Mouse (Mus musculus) lung, embryonic 16.5 days (tissue): ENCODE results near the gene Pih1d1. TPM values are rescaled to one million over a fixed set of nuclear protein-coding genes. Genes with fewer than 3 reads are reported as not detected.

ENCODE experiments used
- ATAC-seq: fragments of 200-750 bp; cut with Nextera tagmentation; 2 replicates; pipeline ENCODE4 v1.8.0; 2017; ENCODE audit warnings: low read depth, mild to moderate bottlenecking, moderate library complexity
- H3K27ac ChIP-seq: fragments of 300-500 bp; sonication (generic); 2 replicates; pipeline ENCODE4 v1.5.1; 2014; ENCODE audit warnings: mild to moderate bottlenecking, control low read depth, low read length
- H3K27me3 ChIP-seq: fragments of 300-500 bp; sonication (generic); 2 replicates; pipeline ENCODE4 v1.6.1; 2014; ENCODE audit warnings: low read depth, low read length, mixed read lengths; ENCODE audit not compliant: control insufficient read depth, insufficient read depth
- H3K36me3 ChIP-seq: fragments of 300-500 bp; sonication (generic); 2 replicates; pipeline ENCODE4 v1.6.1; 2014; ENCODE audit warnings: low read length; ENCODE audit not compliant: control insufficient read depth, insufficient read depth
- H3K4me1 ChIP-seq: fragments of 300-500 bp; sonication (generic); replicated peaks from 2 replicates; pipeline ENCODE4 v1.6.1; 2014; ENCODE audit warnings: low read length, mixed read lengths; ENCODE audit not compliant: control insufficient read depth, insufficient read depth
- H3K4me2 ChIP-seq: fragments of 300-500 bp; sonication (generic); 2 replicates; pipeline ENCODE4 v1.6.1; 2014; ENCODE audit warnings: low read depth, low read length, control low read depth
- H3K4me3 ChIP-seq: fragments of 300-500 bp; sonication (generic); 2 replicates; pipeline ENCODE4 v1.5.1; 2014; ENCODE audit warnings: mild to moderate bottlenecking, low read length, control low read depth
- H3K9ac ChIP-seq: fragments of 300-500 bp; sonication (generic); 2 replicates; pipeline ENCODE4 v1.6.1; 2014; ENCODE audit warnings: low read length, control low read depth
- H3K9me3 ChIP-seq: fragments of 300-500 bp; sonication (generic); 2 replicates; pipeline ENCODE4 v1.6.1; 2016; ENCODE audit warnings: low read length; ENCODE audit not compliant: control insufficient read depth
- WGBS: fragments of 180-500 bp; shearing (Covaris S2); extraction: QIAGEN DNeasy Blood & Tissue Kit; methylation state at CpG from one replicate; pipeline ENCODE4 v1.1.7; 2014; 5-methylcytosine and 5-hydroxymethylcytosine counted together
- polyA plus RNA-seq: library from polyadenylated mRNA; unstranded; fragments of >200 nt; fragmentation: Nextera tagmentation; extraction: Ambion mirVana; gene quantifications from 2 replicates; pipeline ENCODE4 v1.2.1, GENCODE M21; 2015

Pih1d1 gene
- polyA plus RNA-seq, 1 experiment from 2014 or later = 100 TPM

GRCm38 (mm10) chr7:45131850-45132249, 22.3 kb upstream of the Pih1d1 start:
- H3K27ac ChIP-seq = no peak overlapping the region
- no peaks in the 10 kb centered on the region for H3K27me3 ChIP-seq
- H3K9me3 ChIP-seq = no peaks in the 10 kb centered on the region
- peak overlapping the region; percentile 20; the same call in 1 of the 2 replicates for H3K9ac ChIP-seq
- WGBS = 68% methylated on average over 11 of the region's 11 CpGs
- no peak for ATAC-seq
- H3K4me2 ChIP-seq = no peak overlapping the region
- H3K4me3 ChIP-seq = no peak overlapping the region
- H3K36me3 ChIP-seq = peaks cover 5% of the 10 kb centered on the region
- H3K4me1 ChIP-seq = peaks cover 11% of the 10 kb centered on the region

GRCm38 (mm10) chr7:45133446-45134159, 20.5 kb upstream of the Pih1d1 start:
- Histone ChIP-seq H3K9ac (no peak overlapping the region), H3K9me3 (no peaks in the 10 kb centered on the region), H3K4me1 (peaks cover 6% of the 10 kb centered on the region), H3K36me3 (no peaks in the 10 kb centered on the region), H3K27ac (no peak overlapping the region), H3K4me3 (no peak overlapping the region), H3K27me3 (no peaks in the 10 kb centered on the region), H3K4me2 (no peak overlapping the region)
- no peak for ATAC-seq
- 73% methylated on average over 8 of the region's 8 CpGs for WGBS

- no peaks in the 10 kb centered on the region for H3K27me3 ChIP-seq
- H3K36me3 ChIP-seq = no peaks in the 10 kb centered on the region
- peaks cover 5% of the 10 kb centered on the region for H3K4me1 ChIP-seq
- H3K4me2 ChIP-seq = no peak overlapping the region
- ATAC-seq = 0 out of 2 replicates have a peak, but pooled peaks have one; percentile 16
- no peak overlapping the region for H3K9ac ChIP-seq
- no peak overlapping the region for H3K4me3 ChIP-seq
- H3K27ac ChIP-seq = no peak overlapping the region
- 8% methylated on average over 12 of the region's 12 CpGs for WGBS
- H3K9me3 ChIP-seq = no peaks in the 10 kb centered on the region
These were observed 19.5 kb upstream of the Pih1d1 start for GRCm38 (mm10) chr7:45134544-45135026.

GRCm38 (mm10) chr7:45135370-45135769, 18.7 kb upstream of the Pih1d1 start:
- no peaks in the 10 kb centered on the region for H3K27me3 ChIP-seq
- no peaks in the 10 kb centered on the region for H3K36me3 ChIP-seq
- no peaks in the 10 kb centered on the region; the same call in 1 of the 2 replicates for H3K4me1 ChIP-seq
- no peak for ATAC-seq
- peak overlapping the region; percentile 88 for H3K4me2 ChIP-seq
- H3K4me3 ChIP-seq = peak overlapping the region; percentile 72
- 70% methylated on average over 3 of the region's 3 CpGs for WGBS
- no peaks in the 10 kb centered on the region for H3K9me3 ChIP-seq
- H3K9ac ChIP-seq = peak overlapping the region; percentile 83; the same call in 1 of the 2 replicates
- H3K27ac ChIP-seq = no peak overlapping the region

GRCm38 (mm10) chr7:45135993-45136567, 18.0 kb upstream of the Pih1d1 start, which contains the start of the genes Gm45713 and Flt3l:
TSS of gene Gm45713 (minus strand) at chr7:45136231.
TSS of gene Flt3l (minus strand) at chr7:45136432.
- Histone ChIP-seq H3K9ac (peak within 1 kb of the TSS; percentile 83), H3K27me3 (no peaks in the 10 kb centered on the region), H3K27ac (no peak within 1 kb of the TSS), H3K4me2 (peak within 1 kb of the TSS; percentile 88), H3K9me3 (no peaks in the 10 kb centered on the region), H3K4me1 (no peaks in the 10 kb centered on the region; the same call in 1 of the 2 replicates), H3K4me3 (peak within 1 kb of the TSS; percentile 72), H3K36me3 (no peaks in the 10 kb centered on the region)
- ATAC-seq = peak; percentile 88
- 2% methylated on average over 29 of the region's 29 CpGs for whole genome bisulfite sequencing

GRCm38 (mm10) chr7:45137171-45138006, 16.7 kb upstream of the Pih1d1 start:
- Histone ChIP-seq H3K27ac (no peak overlapping the region), H3K36me3 (peaks cover 2% of the 10 kb centered on the region; the same call in 1 of the 2 replicates), H3K9ac (no peak overlapping the region), H3K4me1 (no peaks in the 10 kb centered on the region; the same call in 1 of the 2 replicates), H3K4me2 (no peak overlapping the region), H3K4me3 (no peak overlapping the region), H3K27me3 (no peaks in the 10 kb centered on the region), H3K9me3 (no peaks in the 10 kb centered on the region)
- 67% methylated on average over 12 of the region's 12 CpGs for WGBS
- no peak for ATAC-seq

- ATAC-seq = no peak
- no peaks in the 10 kb centered on the region for H3K9me3 ChIP-seq
- H3K4me2 ChIP-seq = no peak overlapping the region
These were observed 15.7 kb upstream of the Pih1d1 start for GRCm38 (mm10) chr7:45138403-45138802.

GRCm38 (mm10) chr7:45139904-45140723, 14.0 kb upstream of the Pih1d1 start:
- Histone ChIP-seq H3K4me3 (no peak overlapping the region), H3K27ac (no peak overlapping the region), H3K9me3 (no peaks in the 10 kb centered on the region), H3K9ac (no peak overlapping the region), H3K36me3 (peaks cover 3% of the 10 kb centered on the region; the same call in 1 of the 2 replicates), H3K4me1 (no peaks in the 10 kb centered on the region; the same call in 1 of the 2 replicates), H3K27me3 (no peaks in the 10 kb centered on the region), H3K4me2 (no peak overlapping the region)
- no peak for ATAC-seq
- 67% methylated on average over 8 of the region's 8 CpGs for WGBS

More at GRCm38 (mm10) chr7:45138403-45138802, 15.7 kb upstream of the Pih1d1 start:
- Histone ChIP-seq H3K27me3 (no peaks in the 10 kb centered on the region), H3K4me1 (no peaks in the 10 kb centered on the region; the same call in 1 of the 2 replicates), H3K36me3 (peaks cover 3% of the 10 kb centered on the region; the same call in 1 of the 2 replicates), H3K9ac (no peak overlapping the region), H3K27ac (no peak overlapping the region), H3K4me3 (no peak overlapping the region)
- WGBS = 79% methylated on average over 1 of the region's 1 CpGs
